Mouse (Mus musculus): ENCODE results near the gene Dnajb11.

DNA sequence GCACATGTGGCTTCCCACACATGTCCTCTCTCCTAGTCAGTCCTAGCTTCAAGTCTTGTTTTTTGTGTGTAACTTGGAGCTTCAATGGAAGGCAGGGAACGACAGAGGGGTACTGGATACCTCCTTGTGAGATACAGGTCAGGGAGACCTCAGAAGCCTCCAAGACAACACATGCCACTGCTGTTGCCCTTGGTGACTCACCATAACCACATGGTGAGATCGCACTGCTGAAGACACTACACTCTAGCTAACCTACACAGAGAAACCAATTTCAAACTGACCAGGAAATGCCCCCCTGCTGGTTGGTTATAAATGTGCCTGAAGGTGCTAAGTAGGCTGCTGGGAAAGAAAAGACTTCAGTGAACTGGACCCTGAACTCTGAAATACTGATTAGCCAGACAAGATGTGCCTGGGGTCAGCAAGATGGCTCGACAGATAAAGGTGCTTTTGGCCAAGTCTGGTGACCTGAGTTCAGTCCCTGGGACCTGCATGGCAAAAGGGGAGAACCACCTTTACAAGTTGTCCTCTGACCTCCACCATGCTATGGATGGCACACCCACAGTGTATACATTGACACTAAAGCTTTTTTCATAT, 24.6 kb upstream of the Dnajb11 start:
- no peak for TF ChIP-seq CTCF (IDR thresholded peaks at IDR 0.05; ENCODE audit: low read depth, low read length)
- no peak for TF ChIP-seq POLR2A (IDR thresholded peaks at IDR 0.05; ENCODE audit: extremely low read depth, insufficient read depth, low read length)

Data from liver, adult 2 months (tissue).